Mouse (Mus musculus) sigmoid colon, adult 10 weeks (tissue): ENCODE results near the gene Vmn2r38. TPM values are rescaled to one million over a fixed set of nuclear protein-coding genes. Genes with fewer than 3 reads are reported as not detected.

Experiments
- polyA plus RNA-seq: library from polyadenylated mRNA; stranded (reverse); fragments of 350-450 nt; fragmentation: Illumina TruSeq; extraction: RNeasy Lipid Tissue Mini Kit (QIAGEN cat#74804); gene quantifications from one replicate; pipeline ENCODE4 v1.2.3, GENCODE M21; 2014; ENCODE audit warnings: low read depth, low replicate concordance

Gene Vmn2r38
- polyA plus RNA-seq, result not detected

GRCm38 (mm10) chr7:9097781-9098180, at the start of gene Vmn2r38:
Vmn2r38 (minus strand) TSS chr7:9097881.

GRCm38 (mm10) chr7:9030698-9031097, 67.0 kb downstream of the Vmn2r38 start, which contains the start of gene Vmn2r39:
Vmn2r39 (minus strand) TSS chr7:9030798.

Other genes with a start within 250 kb of the Vmn2r38 start
- not detected for gene Vmn2r40, start 166.4 kb downstream of the Vmn2r38 start, polyA plus RNA-seq
- gene Vmn2r39, start 67.1 kb downstream of the Vmn2r38 start, polyA plus RNA-seq, result not detected
- not detected for gene Vmn2r37, start 125.8 kb upstream of the Vmn2r38 start, polyA plus RNA-seq